Mouse (Mus musculus): Measurements from ENCODE around the gene Notch2.

The Notch2 gene

DNA sequence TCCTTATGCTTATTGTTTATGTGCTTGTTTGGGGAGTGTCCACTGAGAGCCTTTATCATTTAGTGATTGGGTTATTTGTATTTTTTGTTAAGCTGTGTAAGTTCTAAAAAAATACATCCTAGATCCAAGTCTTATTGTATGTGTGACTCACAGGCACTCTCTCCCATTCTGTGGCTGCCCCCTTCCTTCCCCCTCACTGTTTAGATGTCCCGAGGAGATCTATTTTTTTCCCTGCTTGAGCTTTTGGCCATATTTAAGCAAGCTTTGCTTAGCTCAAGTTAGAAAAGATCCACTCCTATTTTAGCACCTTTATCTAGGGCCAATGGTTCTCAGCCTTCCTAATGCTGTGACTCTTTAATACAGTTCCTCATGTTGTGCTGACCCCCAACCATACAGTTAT, 65.5 kb downstream of the Notch2 start:
- no peak for DNase-seq

DNA sequence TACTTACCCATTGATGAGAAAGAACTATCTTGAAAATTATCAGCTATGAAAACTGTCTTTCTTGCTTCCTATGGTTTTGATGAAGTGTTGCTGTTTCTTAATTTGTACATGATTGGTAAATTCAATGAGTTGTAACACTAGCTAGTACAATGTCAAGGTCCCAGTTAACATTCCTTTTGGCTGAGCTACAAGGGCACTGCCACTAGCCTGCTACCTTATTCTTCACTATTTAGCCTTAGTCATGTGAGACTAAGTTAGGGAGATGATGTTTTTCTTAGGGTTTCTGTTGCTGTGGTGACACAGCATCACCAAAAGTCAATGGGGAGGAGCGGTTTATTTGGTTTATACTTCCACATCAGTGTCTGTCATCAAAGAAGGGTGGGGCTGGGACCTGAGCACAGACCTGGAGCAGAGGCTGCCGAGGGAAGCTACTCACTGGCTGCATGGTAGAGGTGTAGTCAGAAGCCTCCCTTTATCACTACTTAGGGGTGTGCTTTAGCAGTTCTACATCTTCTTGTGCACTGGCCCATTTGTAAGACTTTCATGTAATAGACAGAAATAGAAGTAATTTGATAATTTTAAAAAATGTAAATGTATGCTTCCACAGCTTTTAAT, 66.4 kb downstream of the Notch2 start:
- DNase-seq, result no peak

DNA sequence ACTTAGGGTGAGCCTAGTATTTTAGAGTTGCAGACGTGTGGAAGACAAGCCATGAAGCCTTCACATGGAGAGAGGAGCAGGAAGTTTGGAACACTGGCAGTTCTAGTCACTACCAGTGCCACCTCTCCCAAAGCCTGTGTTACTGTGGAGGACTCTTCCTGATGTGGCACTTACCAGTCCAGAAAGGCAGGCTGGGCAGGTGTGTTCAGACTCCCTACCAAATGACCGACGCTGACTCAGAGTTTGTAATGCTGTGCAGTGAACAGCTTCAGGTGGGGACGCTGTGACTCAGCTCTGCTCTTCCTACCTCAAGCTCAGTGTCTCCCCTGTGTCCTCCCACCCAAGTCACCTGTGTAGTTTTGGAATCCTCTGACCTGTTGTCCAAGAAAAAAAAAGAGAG, 67.3 kb downstream of the Notch2 start:
- DNase-seq, result no peak

DNA sequence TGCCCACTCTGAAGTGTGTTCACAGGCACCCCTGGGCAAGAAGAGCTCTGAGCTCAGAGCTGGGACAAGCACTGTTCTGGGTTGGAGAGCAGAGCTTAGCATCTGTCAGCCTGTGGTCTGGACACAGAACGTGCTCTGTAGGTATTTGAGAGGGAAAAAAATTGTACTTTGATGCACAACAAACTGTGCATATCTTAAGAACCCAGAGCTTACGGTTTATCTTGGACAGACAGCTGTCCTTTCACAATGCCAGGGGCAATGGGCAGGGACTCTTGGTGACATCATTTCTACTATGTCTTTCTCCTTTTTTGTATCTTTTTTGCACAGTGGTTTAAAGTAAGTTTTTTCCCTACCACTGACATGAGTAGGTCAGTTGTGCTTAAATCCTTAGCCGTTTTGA, 68.9 kb downstream of the Notch2 start:
- no peak for DNase-seq

DNA sequence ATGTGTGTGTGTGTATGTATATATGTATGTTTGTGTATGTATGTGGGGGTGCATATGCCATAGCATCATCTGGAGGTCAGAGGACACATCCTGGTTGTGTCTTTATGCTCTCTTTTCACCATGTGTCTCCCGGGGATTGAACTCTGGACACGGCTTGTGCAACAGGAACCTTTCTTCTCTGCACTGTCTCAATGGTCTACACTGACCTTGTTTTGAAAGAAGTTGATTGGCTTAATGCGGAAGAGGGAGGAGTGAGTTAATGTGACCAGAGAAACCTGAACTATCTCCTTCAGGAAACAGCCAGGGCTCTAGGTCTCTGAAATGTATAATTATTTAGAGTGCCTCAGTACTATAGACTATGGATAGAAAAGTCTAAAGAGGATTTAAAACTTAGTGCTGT, 69.6 kb downstream of the Notch2 start:
- no peak for DNase-seq

DNA sequence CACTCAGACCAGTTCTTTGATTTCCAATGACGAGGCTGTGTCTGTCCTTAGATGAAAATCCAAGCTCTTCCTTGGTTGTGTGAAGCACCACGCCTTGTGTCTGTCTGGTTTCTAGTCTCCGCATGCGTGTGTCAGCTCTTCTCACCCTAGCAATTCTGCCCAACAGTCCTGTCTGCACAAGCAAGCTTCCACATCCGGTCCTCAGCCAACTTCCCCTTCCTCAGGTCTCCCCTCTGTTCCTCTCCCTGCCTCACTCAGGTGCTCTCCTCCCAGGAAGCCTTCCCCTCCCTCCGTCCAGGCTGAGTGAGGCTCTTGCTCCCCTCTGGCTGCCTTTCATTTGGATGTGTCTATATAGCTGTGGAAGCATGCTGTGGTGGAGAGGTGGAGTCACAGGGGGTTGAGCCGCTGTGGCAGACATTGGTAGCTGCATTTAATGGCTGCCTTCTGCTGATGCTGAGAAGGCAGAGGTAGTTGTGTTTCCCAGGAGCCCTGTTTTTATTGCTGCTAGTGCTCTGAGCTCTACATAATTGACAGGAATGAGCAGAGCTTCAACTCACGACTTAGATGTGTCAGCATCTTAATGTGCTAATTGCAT, 70.8 kb downstream of the Notch2 start:
- DNase-seq, result no peak

DNA sequence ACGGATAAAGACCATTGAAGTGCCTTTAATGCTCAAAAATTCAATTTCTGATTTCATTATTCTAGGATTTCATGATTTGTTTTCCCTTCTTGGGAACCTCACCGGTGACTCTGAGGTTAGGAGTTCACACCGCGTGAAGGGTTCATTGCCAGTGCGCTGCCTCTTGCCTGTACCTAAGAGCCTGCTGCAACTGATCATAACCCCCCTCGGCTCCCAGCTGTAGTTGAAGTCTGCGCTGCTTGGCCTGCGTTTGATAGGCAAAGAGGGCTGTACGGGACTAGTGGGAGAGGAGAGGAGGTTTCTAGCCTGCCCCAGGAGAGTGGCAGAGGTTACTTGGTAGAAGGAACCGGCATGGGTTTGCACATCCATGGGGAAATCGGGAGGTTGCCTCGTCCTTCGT, 71.5 kb downstream of the Notch2 start:
- no peak for DNase-seq

DNA sequence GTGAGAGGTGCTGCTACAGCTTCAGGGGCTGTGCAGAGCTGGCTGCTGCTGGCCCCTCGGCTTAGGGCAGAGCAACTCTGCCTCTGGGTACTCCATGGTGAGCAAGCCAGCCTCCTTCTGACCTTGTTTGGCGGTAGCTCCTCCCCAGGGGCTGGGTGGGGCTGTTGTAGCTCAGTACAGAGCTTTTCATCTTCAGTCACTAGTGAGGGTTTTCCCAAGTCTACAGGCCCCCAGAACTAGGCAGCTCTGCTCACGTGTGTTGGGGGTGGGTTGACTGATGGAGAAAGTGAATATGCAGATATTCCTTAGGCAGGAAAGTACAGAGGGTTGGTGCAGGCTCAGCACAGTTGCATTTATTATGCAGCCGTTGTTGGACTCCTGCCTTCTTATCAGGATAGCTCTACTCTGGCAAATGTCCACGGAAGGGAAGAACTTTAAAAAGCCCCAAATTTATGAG, 72.5 kb downstream of the Notch2 start:
- no peak for DNase-seq

DNA sequence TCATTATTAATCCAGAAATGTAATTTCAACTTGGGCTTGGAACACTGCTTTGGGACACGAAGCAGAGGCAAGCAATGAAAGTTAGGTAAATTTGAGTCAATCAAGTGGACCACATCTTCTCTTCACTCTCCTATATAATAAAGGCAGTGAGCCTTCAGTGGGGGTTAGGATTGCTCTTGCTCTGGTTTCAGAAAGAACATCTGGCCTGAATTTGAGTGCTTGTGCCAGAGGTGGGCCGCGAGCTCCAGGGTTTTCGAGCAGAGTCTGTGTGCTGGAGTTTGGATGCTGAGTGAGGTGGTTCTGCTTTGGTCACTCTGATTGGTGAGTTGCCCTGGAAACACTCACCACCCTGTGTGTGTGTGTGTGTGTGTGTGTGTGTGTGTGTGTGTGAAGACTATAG, 73.1 kb downstream of the Notch2 start:
- no peak for DNase-seq

DNA sequence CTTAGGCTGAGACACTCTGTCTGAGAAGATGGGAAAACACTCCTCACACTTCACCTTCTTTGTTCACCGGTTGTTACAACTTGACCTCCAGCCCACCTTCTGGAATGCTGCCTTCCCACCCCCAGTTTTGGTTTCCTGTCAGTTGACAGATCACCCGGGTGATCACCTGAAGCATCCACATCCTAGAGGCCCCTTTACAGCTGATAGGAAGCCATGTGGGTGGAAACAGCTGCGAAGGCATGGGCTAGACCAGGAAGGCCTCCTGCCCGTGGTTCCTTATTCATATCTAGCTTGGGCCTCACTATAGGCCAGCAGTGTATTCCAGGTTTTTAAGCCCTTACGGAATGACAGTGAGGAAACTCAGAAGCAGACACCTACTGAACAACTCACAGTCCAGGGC, 73.5 kb downstream of the Notch2 start:
- DNase-seq, result no peak

DNA sequence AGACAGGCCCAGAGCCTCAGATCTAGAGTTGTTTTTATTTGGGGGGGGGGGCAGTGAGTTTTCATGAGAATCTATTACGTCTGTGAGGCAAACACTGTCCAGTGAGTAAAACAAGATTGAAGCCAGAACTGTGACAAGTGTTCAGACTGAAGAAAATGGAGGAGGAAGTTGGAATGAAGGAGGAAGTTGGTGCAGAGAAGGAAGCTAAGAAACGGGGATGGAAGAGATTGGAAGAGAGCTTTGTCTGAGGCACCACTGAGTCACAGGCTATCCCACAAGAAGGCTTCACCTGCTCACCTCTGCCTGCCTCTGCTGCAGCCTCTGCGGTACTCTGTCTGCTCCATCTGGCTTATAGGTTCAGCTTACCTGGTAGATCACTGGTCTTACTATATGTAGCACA, 74.2 kb downstream of the Notch2 start:
- no peak for DNase-seq

DNA sequence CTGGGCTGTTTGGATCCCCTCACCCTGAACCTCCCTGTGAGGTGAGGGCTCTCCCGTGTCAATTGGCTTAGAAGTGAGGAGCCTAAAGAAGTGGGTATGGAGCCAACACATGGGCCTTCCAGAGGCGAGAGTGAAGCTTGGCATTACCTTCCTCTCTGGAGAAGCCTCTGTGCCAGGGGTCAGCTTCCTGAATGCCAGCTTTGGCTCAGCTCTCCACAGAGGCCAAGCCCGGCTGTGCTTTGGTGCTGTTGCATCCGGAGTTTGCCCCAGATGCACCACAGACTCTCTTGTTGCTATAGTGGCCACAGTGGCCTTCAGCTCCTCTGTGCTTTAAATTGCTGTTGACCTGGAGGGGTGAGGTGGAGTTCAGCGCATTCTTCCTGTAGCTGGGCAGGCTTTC, 76.4 kb downstream of the Notch2 start:
- DNase-seq, result no peak

DNA sequence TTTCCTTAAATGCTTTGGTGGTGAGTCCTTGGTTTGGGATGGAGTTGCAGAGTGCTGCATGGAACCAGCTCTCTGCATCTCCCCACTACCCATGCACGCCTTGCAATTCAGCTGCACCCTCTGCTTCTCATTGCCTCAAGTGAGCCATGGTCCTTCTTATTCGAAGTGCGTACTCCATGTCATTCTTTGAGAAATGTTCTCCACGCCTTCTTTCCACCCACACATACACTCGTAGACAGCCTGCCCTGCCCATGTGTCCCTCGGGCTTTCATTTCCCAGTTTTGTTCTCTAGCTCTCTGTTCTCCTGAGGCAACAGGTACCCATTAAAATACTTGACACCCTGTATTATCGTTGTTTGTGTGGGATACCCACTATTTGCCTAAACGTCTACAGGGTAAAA, 76.8 kb downstream of the Notch2 start:
- no peak for DNase-seq

DNA sequence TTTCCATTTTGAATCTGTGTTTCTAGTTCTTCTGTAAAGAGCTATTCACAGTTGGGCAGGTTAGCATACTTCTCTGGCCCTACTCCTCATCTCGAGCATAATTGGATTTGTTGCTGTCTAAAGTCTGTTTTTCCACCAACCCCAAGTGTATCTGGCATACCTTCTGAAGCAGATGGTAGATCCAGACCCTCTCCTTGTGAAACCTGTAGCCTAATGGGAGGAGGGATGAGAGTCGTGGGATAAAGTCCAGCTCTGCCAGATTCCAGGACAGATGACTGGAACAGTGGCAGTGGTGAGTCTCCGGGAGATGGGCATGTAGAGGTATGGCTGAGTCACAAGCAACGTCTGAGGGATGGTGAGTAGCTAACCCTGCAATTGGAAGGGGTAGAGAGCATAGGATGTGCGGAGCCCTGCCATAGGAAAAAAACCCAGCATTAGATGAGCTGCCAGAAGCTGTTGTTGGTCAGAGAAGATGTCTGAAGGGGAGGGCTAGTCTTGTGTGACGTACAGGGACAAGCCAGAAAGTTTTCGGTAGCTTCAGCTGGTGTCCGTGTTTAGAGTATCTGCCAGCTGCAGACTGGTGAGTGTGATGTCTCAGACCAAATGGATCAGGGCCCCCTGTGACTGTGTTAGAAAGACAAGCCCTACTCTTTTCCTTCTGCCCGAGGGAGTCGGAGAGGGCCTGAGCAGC, 79.5 kb downstream of the Notch2 start:
- no peak for DNase-seq

DNA sequence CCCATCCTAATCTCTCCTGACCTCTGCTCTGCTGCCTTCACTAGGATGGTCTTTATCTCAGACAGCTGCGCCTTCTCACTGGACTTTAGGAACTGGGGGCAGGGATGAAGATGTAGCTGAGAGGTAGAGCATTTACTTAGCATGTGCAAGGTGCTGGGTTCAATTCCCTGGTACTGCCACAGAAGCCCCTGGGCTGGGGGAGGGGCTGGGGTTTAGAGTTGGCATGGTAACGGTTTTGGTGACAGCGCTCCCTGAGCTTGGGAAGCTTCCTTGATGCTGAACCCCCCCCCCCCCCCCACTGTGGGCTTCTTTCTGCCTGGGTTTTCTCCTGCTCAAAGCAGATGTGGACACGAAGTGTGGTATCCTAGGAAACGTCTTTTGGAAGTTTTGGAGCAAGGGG, 80.6 kb downstream of the Notch2 start:
- no peak for DNase-seq

DNA sequence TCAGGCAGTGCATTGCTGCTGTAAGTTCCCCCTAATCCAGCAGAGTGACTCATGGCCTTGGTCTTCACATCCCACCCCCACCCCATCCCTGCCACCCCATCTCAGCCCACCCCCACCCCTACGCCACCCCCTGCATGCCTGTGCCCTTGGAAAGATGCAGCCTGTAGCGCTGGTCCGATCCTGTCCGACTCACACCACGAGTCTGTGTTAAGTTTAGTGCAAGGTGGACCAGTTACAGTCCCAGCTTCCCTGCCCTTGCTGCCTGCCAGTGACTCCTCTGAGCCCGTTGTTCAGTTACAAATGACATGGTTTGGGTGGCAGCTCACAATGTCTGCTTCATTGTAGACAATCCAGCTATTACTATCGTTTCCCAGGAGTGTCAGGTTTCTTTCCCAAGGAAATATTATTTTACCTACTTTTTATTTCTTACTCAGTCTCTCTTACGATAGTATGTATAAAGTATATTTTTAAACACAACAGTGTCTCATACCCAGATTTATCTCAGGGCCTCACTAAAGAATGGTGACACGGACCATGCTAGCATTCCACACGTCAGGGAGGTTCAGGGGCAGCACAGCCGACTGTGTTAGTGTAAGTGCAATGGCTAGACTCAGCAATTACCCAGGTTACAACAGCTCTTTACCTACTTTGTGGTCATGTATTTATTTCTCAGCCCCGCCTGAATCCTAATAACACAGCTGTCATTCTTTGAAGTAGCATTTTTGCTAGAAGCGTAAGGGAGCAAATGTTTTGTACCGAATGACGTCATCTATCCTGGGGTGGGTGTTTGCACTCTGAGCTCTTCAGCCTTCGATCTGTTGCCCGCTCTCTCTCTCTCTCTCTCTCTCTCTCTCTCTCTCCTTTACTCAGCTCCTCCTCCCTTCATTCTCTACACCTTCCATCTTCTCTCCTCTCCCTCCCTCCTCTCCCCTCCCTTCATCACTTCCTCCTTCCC, 81.6 kb downstream of the Notch2 start:
- DNase-seq, result no peak

DNA sequence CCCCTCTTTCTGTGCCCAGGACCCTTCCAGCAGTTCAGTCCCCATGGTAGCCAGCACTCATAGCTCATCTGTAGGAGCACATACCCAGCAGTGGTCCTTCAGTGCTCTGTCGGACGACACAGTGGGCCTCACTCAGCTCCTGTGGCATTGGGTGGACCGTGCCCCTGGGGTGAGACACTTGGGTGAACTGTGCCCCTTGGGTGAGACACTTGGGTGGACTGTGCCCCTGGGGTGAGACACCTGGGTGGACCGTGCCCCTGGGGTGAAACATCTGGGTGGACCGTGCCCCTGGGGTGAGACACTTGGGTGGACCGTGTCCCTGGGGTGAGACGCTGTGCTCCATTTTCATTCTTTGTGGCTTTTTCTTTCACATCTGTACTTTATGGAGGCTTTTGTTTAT, 83.7 kb downstream of the Notch2 start:
- no peak for DNase-seq

DNA sequence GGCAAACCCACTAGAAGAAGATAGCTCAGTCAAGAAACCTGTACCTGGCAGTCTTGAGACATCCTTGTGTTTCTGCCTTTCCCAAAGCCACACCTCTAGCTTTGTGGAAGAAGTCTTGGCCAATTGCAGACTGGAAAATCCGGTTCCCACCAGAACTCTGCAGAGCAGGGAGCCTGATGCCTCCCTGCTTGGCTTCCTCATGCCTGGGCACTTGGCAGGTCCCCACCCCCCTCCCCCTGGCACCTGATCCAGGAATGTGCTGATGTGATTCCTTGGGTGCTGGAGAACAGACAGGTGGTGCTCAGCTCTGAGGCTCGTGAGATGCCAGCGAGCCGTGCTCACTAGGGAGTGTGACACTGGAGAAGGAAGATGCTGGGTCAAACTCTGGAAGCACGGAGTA, 85.3 kb downstream of the Notch2 start:
- no peak for DNase-seq

DNA sequence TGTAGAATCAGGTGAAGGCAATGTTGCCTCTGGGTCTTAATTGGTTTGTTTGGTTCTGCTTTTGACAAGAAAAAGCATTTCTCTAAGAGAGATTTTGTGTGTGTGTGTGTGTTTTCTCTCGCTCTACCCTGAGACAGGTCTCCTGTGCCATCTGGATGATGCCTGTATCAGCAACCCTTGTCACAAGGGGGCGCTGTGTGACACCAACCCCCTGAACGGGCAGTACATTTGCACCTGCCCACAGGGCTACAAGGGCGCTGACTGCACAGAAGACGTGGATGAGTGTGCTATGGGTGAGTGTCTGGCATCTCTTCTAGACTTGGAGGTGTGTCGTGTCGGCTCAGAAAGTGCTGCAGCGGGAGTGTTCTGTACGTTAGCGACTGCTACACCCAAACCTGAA, 86.0 kb downstream of the Notch2 start:
- no peak for DNase-seq

DNA sequence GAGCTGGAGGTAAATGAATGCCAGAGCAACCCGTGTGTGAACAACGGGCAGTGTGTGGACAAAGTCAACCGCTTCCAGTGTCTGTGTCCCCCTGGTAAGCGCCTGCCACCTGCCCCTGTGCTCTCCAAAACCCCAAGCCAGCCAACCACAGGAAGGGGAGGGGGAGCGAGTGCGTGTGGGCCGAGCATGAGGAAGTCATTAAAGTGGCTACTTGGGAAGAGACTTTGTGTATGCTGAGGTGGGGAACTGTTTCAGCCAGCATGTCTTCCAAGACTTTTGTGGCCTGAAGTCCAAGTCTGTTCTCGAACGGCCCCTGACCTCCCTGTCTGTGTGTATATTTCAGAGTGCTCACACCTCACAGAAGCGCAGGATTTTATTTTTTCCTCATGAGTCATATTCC, 88.2 kb downstream of the Notch2 start:
- no peak for DNase-seq

DNA sequence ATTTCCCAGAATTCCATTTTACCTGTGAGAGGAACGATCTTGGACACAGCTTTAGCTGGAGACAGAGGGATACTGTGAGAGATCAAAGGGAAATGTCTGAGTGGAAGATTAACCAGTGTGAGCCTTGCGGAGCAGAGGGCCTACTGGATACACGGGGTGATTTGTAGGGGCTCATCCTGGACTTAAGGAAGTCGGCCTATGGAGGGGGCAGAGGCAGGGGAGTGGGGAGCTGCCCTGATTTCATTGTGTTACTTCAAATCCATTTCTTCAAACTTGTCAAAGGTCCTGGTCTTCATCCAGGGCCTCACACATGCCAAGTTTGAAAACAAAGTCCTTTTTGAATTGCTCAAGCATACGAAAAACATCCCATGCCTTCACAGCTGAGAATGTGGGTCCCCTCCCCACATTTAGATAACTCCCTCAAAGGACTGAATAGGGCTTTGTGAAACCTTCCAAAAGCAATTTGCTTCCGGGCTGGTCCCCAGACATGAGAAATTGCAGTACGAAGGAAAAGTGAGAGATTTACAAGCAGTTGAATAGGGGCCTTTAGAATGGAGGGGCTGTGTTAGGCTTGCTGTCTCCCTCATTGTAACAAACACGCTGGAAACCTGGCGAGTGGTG, 91.6 kb downstream of the Notch2 start:
- no peak for DNase-seq

DNA sequence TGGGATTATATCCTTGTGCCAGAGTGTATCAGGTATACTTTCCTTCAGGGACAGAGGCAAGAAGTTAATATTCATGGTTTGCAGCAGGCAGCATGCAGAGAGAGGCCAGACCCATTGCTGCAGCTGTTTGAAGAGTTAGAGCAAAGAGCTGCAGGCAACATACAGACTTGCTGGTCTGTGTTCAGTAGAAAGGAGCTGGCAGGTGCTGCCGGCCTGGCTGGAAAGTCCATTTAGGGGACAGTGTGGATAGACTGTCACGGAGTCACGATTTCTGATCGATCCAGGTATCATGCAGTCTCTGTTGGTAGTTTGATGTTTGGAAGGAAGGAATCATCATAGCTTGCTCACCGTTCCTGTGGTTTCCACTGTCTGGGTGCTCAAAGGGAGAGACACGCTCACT, 92.2 kb downstream of the Notch2 start:
- DNase-seq, result no peak

DNA sequence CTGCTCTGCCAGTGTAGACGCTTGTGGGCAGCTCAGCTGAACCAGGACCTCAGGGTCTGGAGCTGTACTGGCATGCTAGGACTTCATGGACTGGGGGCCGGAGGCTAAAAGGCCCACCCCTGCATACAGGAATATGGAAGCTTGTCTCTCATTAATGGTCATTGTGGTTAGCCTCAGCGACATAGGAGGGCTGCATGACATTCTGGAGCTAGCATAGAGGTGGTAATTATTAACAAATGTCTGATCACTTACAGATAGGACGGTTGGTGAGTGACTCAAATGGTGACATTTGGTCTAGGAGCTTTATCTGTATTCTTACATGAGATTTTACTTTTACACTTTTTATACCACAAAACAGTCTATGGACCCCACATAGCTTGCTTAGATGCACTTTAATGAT, 92.8 kb downstream of the Notch2 start:
- no peak for DNase-seq

All from cerebellum, adult 11 months (tissue).